Mouse (Mus musculus) duodenum, adult 2 months (tissue): ENCODE results near the gene Fstl4. TPM values are rescaled to one million over a fixed set of nuclear protein-coding genes. Genes with fewer than 3 reads are reported as not detected.

Source experiments
- polyA plus RNA-seq: library from polyadenylated mRNA; depleted of rRNA; stranded (reverse); fragments of >200 nt; gene quantifications from 2 replicates; pipeline ENCODE4 v1.2.3, GENCODE M21; 2012; ENCODE audit warnings: low replicate concordance; rRNA removed

Fstl4 gene
- polyA plus RNA-seq, result 0.11 and 1.8 TPM in 2 replicates

DNA sequence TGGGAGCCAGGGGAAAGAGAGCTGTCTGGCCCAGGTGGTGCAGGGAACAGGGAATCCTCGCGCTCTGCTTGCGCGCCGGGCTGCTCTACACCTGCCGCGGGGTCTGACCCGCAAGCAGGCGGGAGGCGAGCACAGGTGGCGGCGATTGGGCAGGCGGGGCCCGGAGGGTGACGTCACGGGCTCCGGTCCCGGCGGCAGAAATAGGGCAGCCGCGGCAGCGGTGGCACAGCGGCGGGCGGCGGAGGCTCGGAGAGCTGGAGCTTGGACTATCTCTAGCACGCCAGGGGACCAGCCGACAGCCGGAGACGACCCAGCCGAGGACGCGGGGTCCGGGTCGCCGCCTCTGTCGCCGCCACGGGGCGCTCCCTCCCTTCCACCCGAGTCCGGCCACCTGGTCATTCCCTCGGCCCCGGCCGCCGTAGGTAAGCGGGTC lies at the start of gene Fstl4:
Gene Fstl4, plus strand, starts transcription at position 174 of the 433 bp plus-strand sequence.

